Mouse (Mus musculus): ENCODE results near the gene Cacna2d3. TPM values are rescaled to one million over a fixed set of nuclear protein-coding genes. Genes with fewer than 3 reads are reported as not detected.

Cacna2d3 gene
- total RNA-seq, 1 experiment: 0.40 TPM

- Histone ChIP-seq H3K4me1 (ENCODE audit: control insufficient read depth in 2 of 2, insufficient read depth in 2 of 2, low read length in 2 of 2, poor library complexity in 1 of 2) (no peaks in the 10 kb centered on the region), H3K9me3 (ENCODE audit: control insufficient read depth, insufficient read depth, low read depth, low read length) (no peaks in the 10 kb centered on the region), H3K27ac (ENCODE audit: insufficient read depth, low read depth, low read length, poor library complexity, severe bottlenecking) (no peak overlapping the region), H3K36me3 (ENCODE audit: control insufficient read depth, insufficient read depth, low read length, poor library complexity, severe bottlenecking) (no peaks in the 10 kb centered on the region), H3K9ac (ENCODE audit: insufficient read depth, low read depth, low read length, poor library complexity, severe bottlenecking) (no peak overlapping the region), H3K4me3 (ENCODE audit: insufficient read depth in 1 of 2, low read depth in 1 of 2, low read length in 2 of 2, poor library complexity in 1 of 2, severe bottlenecking in 1 of 2) (no peak overlapping the region)
- DNase-seq (ENCODE audit: low read depth, low spot score): no peak
- no peak for TF ChIP-seq CHD2 (IDR thresholded peaks at IDR 0.05; ENCODE audit: low read depth, low read length)
- no peak for TF ChIP-seq ZC3H11A (IDR thresholded peaks at IDR 0.05; ENCODE audit: borderline replicate concordance, low read depth, low read length)
- TF ChIP-seq HCFC1 (IDR thresholded peaks at IDR 0.05; ENCODE audit: borderline replicate concordance, insufficient read depth, low read length): no peak
- TF ChIP-seq ZNF384 (IDR thresholded peaks at IDR 0.05; ENCODE audit: low read depth, low read length): no peak
- TF ChIP-seq MAFK (IDR thresholded peaks at IDR 0.05; ENCODE audit: insufficient read depth, low read depth, low read length): no peak
- in situ Hi-C loops (cut with MboI; ENCODE audit: low sequenced_read_pairs in 2 of 2, unreplicated experiment in 2 of 2): no loop called here
These were observed 387.4 kb downstream of the Cacna2d3 start for GRCm38 (mm10) chr14:29334216-29334615.

- in situ Hi-C loops (cut with MboI; ENCODE audit: low sequenced_read_pairs in 2 of 2, unreplicated experiment in 2 of 2): loop anchor here in 1 of 2 experiments (25.0 kb wide), 1 partner anchor 613 kb away; no protein-coding TSS in a partner anchor
- no peaks in the 10 kb centered on the region for H3K36me3 ChIP-seq (ENCODE audit: control insufficient read depth, insufficient read depth, low read length, poor library complexity, severe bottlenecking)
- H3K4me3 ChIP-seq (ENCODE audit: insufficient read depth in 1 of 2, low read depth in 1 of 2, low read length in 2 of 2, poor library complexity in 1 of 2, severe bottlenecking in 1 of 2): no peak overlapping the region
- TF ChIP-seq HCFC1 (IDR thresholded peaks at IDR 0.05; ENCODE audit: borderline replicate concordance, insufficient read depth, low read length): no peak
- TF ChIP-seq CHD2 (IDR thresholded peaks at IDR 0.05; ENCODE audit: low read depth, low read length): no peak
- TF ChIP-seq MAFK (IDR thresholded peaks at IDR 0.05; ENCODE audit: insufficient read depth, low read depth, low read length): no peak
- no peak for TF ChIP-seq ZC3H11A (IDR thresholded peaks at IDR 0.05; ENCODE audit: borderline replicate concordance, low read depth, low read length)
- no peak for TF ChIP-seq ZNF384 (IDR thresholded peaks at IDR 0.05; ENCODE audit: low read depth, low read length)
- no peaks in the 10 kb centered on the region for H3K9me3 ChIP-seq (ENCODE audit: control insufficient read depth, insufficient read depth, low read depth, low read length)
- H3K4me1 ChIP-seq (ENCODE audit: control insufficient read depth in 2 of 2, insufficient read depth in 2 of 2, low read length in 2 of 2, poor library complexity in 1 of 2): no peaks in the 10 kb centered on the region
- DNase-seq (ENCODE audit: low read depth, low spot score): no peak
- no peak overlapping the region for H3K27ac ChIP-seq (ENCODE audit: insufficient read depth, low read depth, low read length, poor library complexity, severe bottlenecking)
- no peak overlapping the region for H3K9ac ChIP-seq (ENCODE audit: insufficient read depth, low read depth, low read length, poor library complexity, severe bottlenecking)
These were observed 397.3 kb downstream of the Cacna2d3 start for GRCm38 (mm10) chr14:29324430-29324782.

GRCm38 (mm10) chr14:29323718-29324429 lies 397.8 kb downstream of the Cacna2d3 start:
- TF ChIP-seq HCFC1 (IDR thresholded peaks at IDR 0.05; ENCODE audit: borderline replicate concordance, insufficient read depth, low read length): no peak
- no peak for TF ChIP-seq ZC3H11A (IDR thresholded peaks at IDR 0.05; ENCODE audit: borderline replicate concordance, low read depth, low read length)
- TF ChIP-seq MAFK (IDR thresholded peaks at IDR 0.05; ENCODE audit: insufficient read depth, low read depth, low read length): no peak
- TF ChIP-seq ZNF384 (IDR thresholded peaks at IDR 0.05; ENCODE audit: low read depth, low read length): no peak
- no peak for TF ChIP-seq CHD2 (IDR thresholded peaks at IDR 0.05; ENCODE audit: low read depth, low read length)
- Histone ChIP-seq H3K4me3 (ENCODE audit: insufficient read depth in 1 of 2, low read depth in 1 of 2, low read length in 2 of 2, poor library complexity in 1 of 2, severe bottlenecking in 1 of 2) (no peak overlapping the region), H3K9me3 (ENCODE audit: control insufficient read depth, insufficient read depth, low read depth, low read length) (no peaks in the 10 kb centered on the region), H3K4me1 (ENCODE audit: control insufficient read depth in 2 of 2, insufficient read depth in 2 of 2, low read length in 2 of 2, poor library complexity in 1 of 2) (no peaks in the 10 kb centered on the region), H3K9ac (ENCODE audit: insufficient read depth, low read depth, low read length, poor library complexity, severe bottlenecking) (no peak overlapping the region), H3K36me3 (ENCODE audit: control insufficient read depth, insufficient read depth, low read length, poor library complexity, severe bottlenecking) (no peaks in the 10 kb centered on the region), H3K27ac (ENCODE audit: insufficient read depth, low read depth, low read length, poor library complexity, severe bottlenecking) (no peak overlapping the region)
- DNase-seq (ENCODE audit: low read depth, low spot score): no peak
- in situ Hi-C loops (cut with MboI; ENCODE audit: low sequenced_read_pairs in 2 of 2, unreplicated experiment in 2 of 2): loop anchor here in 1 of 2 experiments (25.0 kb wide), 1 partner anchor 613 kb away; no protein-coding TSS in a partner anchor

- no peak overlapping the region for H3K27ac ChIP-seq (ENCODE audit: insufficient read depth, low read depth, low read length, poor library complexity, severe bottlenecking)
- TF ChIP-seq MAFK (IDR thresholded peaks at IDR 0.05; ENCODE audit: insufficient read depth, low read depth, low read length): no peak
- no peak for TF ChIP-seq CHD2 (IDR thresholded peaks at IDR 0.05; ENCODE audit: low read depth, low read length)
- H3K4me1 ChIP-seq (ENCODE audit: control insufficient read depth in 2 of 2, insufficient read depth in 2 of 2, low read length in 2 of 2, poor library complexity in 1 of 2): no peaks in the 10 kb centered on the region
- in situ Hi-C loops (cut with MboI; ENCODE audit: low sequenced_read_pairs in 2 of 2, unreplicated experiment in 2 of 2): loop anchor here in 1 of 2 experiments (25.0 kb wide), 1 partner anchor 624 kb away; no protein-coding TSS in a partner anchor
- no peak overlapping the region for H3K9ac ChIP-seq (ENCODE audit: insufficient read depth, low read depth, low read length, poor library complexity, severe bottlenecking)
- H3K9me3 ChIP-seq (ENCODE audit: control insufficient read depth, insufficient read depth, low read depth, low read length): no peaks in the 10 kb centered on the region
- H3K4me3 ChIP-seq (ENCODE audit: insufficient read depth in 1 of 2, low read depth in 1 of 2, low read length in 2 of 2, poor library complexity in 1 of 2, severe bottlenecking in 1 of 2): no peak overlapping the region
- H3K36me3 ChIP-seq (ENCODE audit: control insufficient read depth, insufficient read depth, low read length, poor library complexity, severe bottlenecking): no peaks in the 10 kb centered on the region
- DNase-seq (ENCODE audit: low read depth, low spot score): no peak
These were observed 408.2 kb downstream of the Cacna2d3 start for GRCm38 (mm10) chr14:29313431-29313830.

All from ES-E14 (cell line).